Mouse (Mus musculus) kidney, embryonic 14.5 days (tissue): ENCODE measurements at regions not wholly inside any gene's neighbourhood (a gene's known extent, or its start where the extent isn't known, plus 50 kb on each side); places are given as distances from the start of the nearest gene placed in this dataset.

Experiments used
- ATAC-seq: fragments of 200-750 bp; cut with Nextera tagmentation; 2 replicates; pipeline ENCODE4 v1.8.0; 2017; ENCODE audit warnings: moderate number of reproducible peaks, mild to moderate bottlenecking, moderate TSS enrichment, moderate library complexity; ENCODE audit not compliant: low FRiP score, low TSS enrichment
- H3K27ac ChIP-seq: fragments of 300-500 bp; sonication (generic); 2 replicates; pipeline ENCODE4 v1.5.1; 2014; ENCODE audit warnings: low read depth, mild to moderate bottlenecking, low read length, moderate library complexity, mixed read lengths
- H3K27me3 ChIP-seq: fragments of 300-500 bp; sonication (generic); 2 replicates; pipeline ENCODE4 v1.6.1; 2014; ENCODE audit warnings: mild to moderate bottlenecking, low read length; ENCODE audit not compliant: control insufficient read depth, insufficient read depth
- H3K36me3 ChIP-seq: fragments of 300-500 bp; sonication (generic); 2 replicates; pipeline ENCODE4 v1.6.1; 2014; ENCODE audit warnings: low read length, mixed read lengths; ENCODE audit not compliant: control insufficient read depth, insufficient read depth
- H3K4me1 ChIP-seq: fragments of 300-500 bp; sonication (generic); 2 replicates; pipeline ENCODE4 v1.6.1; 2014; ENCODE audit warnings: low read length, mixed read lengths; ENCODE audit not compliant: control insufficient read depth, insufficient read depth
- H3K4me2 ChIP-seq: fragments of 300-500 bp; sonication (generic); replicated peaks from 2 replicates; pipeline ENCODE4 v1.6.1; 2014; ENCODE audit warnings: low read depth, mild to moderate bottlenecking, low read length
- H3K4me3 ChIP-seq: fragments of 300-500 bp; sonication (generic); 2 replicates; pipeline ENCODE4 v1.5.1; 2014; ENCODE audit warnings: mild to moderate bottlenecking, low read length
- H3K9ac ChIP-seq: fragments of 300-500 bp; sonication (generic); 2 replicates; pipeline ENCODE4 v1.6.1; 2014; ENCODE audit warnings: low read depth, mild to moderate bottlenecking, low read length, moderate library complexity
- H3K9me3 ChIP-seq: fragments of 300-500 bp; sonication (generic); 2 replicates; pipeline ENCODE4 v1.6.1; 2016; ENCODE audit warnings: low read length; ENCODE audit not compliant: control insufficient read depth
- WGBS: fragments of 180-500 bp; shearing (Covaris S2); extraction: QIAGEN DNeasy Blood & Tissue Kit; methylation state at CpG from one replicate; pipeline ENCODE4 v1.1.7; 2014; 5-methylcytosine and 5-hydroxymethylcytosine counted together

DNA sequence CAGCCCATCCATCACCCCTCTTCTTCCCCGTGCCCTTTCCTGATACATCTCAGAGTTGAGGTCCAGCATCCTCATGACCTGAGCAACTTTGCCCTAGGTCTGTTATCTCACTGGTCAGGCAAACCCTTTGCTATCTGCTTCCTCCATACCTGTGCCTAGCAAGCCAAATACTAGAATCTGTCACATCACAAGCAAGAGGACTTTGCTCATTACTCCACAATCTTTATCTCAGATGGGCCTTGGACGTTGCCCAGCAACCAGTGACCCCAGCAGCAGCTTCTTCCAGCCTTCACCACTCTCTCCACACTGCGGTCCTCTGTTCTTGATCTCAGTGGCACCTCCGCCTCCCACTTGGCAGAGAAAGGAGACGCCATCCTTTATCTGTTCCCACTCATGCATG lies 54.4 kb upstream of the Slc2a1 start:
- no peak for ATAC-seq
- Histone ChIP-seq H3K4me1 (peaks cover 5% of the 10 kb centered on the region), H3K27me3 (no peaks in the 10 kb centered on the region), H3K9me3 (no peaks in the 10 kb centered on the region), H3K27ac (no peak overlapping the region), H3K4me3 (no peak overlapping the region), H3K9ac (no peak overlapping the region), H3K36me3 (no peaks in the 10 kb centered on the region), H3K4me2 (no peak overlapping the region)
- WGBS: 80% methylated on average over 5 of the region's 5 CpGs

DNA sequence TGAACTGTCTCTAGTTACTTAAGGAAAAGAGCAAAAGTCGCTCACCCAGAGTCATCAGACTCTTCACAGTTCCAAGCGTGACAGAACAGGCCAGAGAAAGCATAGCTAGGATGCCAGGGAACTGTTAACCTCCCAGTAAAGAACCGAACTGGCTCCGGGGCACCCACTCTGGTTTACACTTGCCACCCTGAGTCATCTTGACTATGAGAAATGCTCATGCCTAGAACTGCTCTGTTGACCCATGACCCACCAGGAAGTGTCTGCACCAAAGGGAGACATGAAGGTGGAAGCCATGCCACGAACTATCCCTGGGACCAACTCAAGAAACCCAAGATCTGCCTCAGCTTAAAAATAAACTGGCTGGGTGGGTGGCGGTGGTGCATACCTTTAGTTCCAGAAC lies 51.3 kb upstream of the Slc2a1 start:
- H3K36me3 ChIP-seq: no peaks in the 10 kb centered on the region
- no peak for ATAC-seq
- no peak overlapping the region for H3K4me3 ChIP-seq
- no peaks in the 10 kb centered on the region for H3K9me3 ChIP-seq
- H3K9ac ChIP-seq: no peak overlapping the region
- peaks cover 5% of the 10 kb centered on the region; the same call in 1 of the 2 replicates for H3K4me1 ChIP-seq
- 87% methylated on average over 6 of the region's 6 CpGs for WGBS
- H3K27ac ChIP-seq: no peak overlapping the region
- H3K4me2 ChIP-seq: no peak overlapping the region
- no peaks in the 10 kb centered on the region for H3K27me3 ChIP-seq

DNA sequence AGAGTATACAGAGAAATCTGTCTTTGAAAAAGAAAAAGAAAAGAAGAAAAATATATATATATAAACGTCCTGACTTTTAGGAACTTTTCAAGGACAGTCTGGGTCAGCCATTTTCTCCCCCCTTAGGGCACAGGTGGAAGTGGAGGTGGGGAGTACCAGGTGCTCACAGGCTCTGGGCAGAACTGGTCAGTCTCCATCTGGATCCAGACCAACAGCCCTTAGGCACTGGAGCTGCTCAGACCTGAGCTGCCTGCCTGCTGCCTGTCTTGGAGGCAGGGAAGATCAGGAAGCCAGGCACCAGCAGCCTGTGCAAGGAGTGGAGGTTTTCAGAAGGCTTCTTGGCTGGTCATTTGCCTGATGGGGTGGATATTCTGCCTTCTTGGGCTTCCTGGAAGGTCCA lies 50.7 kb upstream of the Slc2a1 start:
- no peak overlapping the region for H3K4me3 ChIP-seq
- no peak overlapping the region for H3K9ac ChIP-seq
- no peak overlapping the region for H3K4me2 ChIP-seq
- no peaks in the 10 kb centered on the region for H3K9me3 ChIP-seq
- no peak for ATAC-seq
- 75% methylated on average over 1 of the region's 1 CpGs for WGBS
- H3K27ac ChIP-seq: no peak overlapping the region
- peaks cover 5% of the 10 kb centered on the region; the same call in 1 of the 2 replicates for H3K4me1 ChIP-seq
- H3K27me3 ChIP-seq: no peaks in the 10 kb centered on the region
- no peaks in the 10 kb centered on the region for H3K36me3 ChIP-seq
